Mouse (Mus musculus): ENCODE measurements around the gene Morf4l1.
A peak's percentile ranks its signal among the peaks of the same experiment; 100 is the strongest.

GRCm38 (mm10) chr9:90098934-90099333 is 15.6 kb downstream of the Morf4l1 start:
- no peak for TF ChIP-seq EP300 (IDR thresholded peaks at IDR 0.05; ENCODE audit: low read depth)
- TF ChIP-seq CTCF (IDR thresholded peaks at IDR 0.05; ENCODE audit: low read depth): peak; percentile 45; the same call in 1 of the 2 replicates

Data from liver, embryonic 14.5 days (tissue).